Mouse (Mus musculus) right cerebral cortex, postnatal 36 days (tissue): ENCODE results near the gene Trp53.

Experiments used
- DNase-seq, 2 experiments: peaks; one replicate each; pipeline ENCODE4 v3.0.0; 2022; ENCODE audit warnings: low spot score in 2 of 2, mixed read lengths in 1 of 2

Trp53 gene

GRCm38 (mm10) chr11:69560896-69561854 lies 19.0 kb upstream of the Trp53 start:
- DNase-seq: no peak

GRCm38 (mm10) chr11:69563373-69563772 lies 16.8 kb upstream of the Trp53 start:
- DNase-seq: no peak

DNA sequence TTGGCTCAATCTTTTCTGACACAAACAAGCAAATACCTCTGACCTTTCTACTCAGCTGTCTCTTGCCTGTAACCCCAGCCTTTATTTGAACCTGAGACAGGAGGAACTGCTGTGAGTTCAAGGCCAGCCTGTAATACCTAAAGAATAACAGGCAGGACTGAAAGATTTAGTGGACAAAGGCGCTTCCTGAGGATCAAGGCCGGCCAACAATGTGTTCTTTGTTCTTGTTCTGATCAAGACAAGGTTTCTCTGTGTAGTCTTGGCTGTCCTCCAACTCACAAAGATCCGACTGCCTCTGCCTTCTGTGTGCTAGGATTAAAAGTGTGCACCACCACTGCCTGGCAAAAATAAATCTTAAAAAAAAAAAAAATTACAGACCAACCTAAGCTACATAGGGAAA lies 15.8 kb upstream of the Trp53 start:
- DNase-seq: no peak

GRCm38 (mm10) chr11:69565131-69565530 lies 15.0 kb upstream of the Trp53 start:
- no peak for DNase-seq

DNA sequence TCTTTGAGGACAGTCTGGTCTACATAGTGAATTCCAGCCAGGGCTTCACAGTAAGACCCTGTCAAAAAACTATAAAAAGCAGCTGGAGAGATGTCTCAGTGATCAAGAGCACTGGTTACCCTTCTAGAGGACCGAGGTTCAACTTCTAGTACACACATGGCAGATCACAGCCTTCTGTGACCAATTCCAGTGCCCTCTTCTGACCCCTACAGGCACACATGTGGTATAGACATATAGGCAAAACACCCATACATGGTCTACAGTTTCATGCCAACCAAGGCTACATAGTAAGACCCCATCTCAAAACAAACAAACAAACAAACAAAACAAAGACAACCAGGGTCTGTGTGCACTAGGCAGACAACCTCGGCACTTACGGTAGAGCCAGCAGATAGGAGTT lies 4.9 kb upstream of the Trp53 start:
- DNase-seq: no peak

DNA sequence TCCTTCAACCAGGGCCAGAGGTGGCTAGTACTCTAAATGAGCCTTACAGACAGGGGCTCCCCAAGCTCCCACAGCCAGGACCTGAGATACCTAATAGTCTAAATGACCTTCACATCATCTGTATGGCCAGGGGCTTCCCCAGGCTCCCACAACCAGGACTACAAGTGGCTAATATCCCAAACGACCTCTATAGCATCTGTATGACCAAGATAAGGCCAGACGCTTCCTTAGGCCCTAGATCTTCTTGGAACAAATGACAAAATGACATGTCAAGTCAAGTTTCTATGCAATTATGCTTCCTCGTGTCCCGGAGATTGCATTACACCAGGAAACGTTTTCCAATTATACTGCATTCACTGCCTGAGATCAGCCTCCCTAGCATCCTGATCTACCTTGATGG lies 3.9 kb upstream of the Trp53 start:
- DNase-seq: no peak

DNA sequence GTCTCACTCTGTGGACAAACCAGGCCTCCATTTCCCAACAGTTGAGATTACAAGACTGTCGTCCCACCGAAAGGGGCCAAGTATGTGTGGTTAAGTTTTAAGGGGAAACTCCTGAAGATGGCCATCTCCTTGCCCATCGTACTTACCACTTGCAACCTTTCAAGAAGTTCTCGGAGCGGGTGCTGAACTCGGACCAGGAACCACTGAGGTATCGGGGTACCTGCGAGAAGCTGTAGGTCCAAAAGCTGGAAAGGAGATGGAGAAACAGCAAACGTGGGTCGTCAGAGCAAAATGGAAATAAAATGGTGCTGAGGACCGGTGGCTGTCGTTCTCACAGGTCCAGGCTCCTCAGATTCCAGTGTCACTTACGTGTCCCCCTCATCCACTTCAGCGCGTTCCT lies 1.9 kb upstream of the Trp53 start:
- no peak for DNase-seq

- DNase-seq: peak; percentile 95 to 97
Measured at GRCm38 (mm10) chr11:69579128-69580017, 786 bp upstream of the Trp53 start.

DNA sequence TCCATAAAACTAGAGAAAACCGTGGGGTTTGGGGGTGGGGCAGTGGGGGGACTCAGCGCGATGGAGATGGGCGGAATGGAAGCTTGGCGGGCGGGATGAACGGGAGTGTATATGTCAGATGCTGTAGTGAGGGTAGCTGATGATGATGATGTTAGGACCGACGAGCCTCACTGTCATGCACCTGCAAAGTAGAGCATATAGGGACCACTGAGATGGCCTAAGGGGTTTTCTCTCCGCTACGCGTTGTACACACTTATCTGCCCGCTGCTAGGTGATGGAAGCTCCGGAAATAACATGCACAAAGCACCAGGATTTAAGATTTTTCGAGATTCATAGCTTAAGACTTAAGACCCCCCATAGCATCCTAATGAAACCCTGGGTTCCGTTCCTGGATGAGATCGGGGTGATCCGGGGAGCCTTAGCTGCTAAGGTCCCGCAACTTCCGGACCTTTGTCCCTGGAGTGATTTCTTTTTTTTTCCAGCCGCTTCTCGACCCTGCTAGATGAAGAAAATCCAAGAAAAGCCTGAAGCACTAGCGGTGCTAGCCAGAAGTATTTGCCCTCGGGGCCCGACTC lies 500 bp downstream of the Trp53 start:
- no peak for DNase-seq

GRCm38 (mm10) chr11:69581147-69581688 lies 1.1 kb downstream of the Trp53 start:
- peak; percentile 86 to 92 for DNase-seq

DNA sequence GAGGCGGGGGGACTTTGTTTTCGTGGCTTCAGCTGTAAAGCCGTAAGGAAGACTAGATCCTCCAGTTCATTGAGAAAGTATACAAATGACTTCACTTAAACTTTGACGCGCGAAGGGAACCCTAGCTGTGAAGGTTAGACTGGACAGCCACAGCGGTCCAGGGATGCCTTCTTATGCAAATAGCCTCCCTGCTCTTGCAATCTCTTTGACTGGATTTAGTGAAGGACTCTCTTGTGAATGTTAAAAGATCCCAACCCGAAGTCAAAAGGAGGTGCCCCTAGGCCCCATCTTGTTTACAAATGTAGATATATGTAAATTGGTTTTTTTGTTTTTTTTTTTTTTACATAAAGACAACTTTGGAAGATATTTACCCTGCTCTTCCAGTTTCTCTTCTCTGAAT lies 1.7 kb downstream of the Trp53 start:
- no peak for DNase-seq

DNA sequence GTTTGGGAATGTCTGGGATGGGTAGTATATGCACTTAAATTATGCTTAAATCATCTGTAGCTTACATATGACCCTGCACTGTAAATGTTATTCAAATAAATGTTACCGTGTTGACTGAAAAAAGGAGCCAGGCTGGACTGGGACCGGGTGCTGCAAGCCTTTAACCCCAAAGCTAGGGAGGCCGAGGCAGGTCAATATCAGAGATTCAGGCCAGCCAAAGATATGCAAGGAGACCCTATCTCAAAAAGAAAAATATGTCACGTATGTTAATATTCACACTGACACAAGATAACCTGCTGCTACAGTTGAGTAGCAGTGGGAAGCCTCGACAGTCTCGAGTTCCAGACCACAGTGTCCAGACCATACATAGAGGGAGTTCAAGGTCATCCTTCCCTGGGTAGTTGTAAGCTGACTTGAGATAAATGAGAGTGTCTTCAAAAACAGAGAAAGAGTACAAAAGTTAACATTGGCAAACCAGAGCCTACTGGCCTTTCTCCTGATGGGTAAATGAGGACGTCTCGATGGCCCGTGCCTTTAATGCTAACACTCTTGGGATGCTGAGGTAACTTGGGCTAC lies 2.2 kb downstream of the Trp53 start:
- no peak for DNase-seq

DNA sequence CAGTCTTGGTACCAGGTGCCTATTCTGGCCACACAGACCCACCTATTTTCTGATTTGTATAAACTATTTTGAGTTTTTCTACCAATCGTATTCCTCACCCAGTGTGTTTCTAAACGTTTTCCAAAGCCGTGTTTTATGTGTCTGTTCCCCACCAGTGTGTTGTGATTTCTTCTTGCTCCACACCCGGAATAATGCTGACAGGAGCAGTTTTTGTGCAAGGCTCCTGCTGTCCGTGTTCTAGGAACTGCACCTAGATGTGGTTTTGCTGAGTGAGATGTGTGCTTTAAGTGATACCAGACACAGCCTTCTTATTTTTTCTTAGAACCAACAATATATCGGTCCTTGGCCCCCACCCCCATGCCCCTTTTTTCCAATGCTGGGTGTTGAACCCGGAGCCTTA lies 3.8 kb downstream of the Trp53 start:
- no peak for DNase-seq

- no peak for DNase-seq
Measured at GRCm38 (mm10) chr11:69584937-69585336, 4.8 kb downstream of the Trp53 start.

DNA sequence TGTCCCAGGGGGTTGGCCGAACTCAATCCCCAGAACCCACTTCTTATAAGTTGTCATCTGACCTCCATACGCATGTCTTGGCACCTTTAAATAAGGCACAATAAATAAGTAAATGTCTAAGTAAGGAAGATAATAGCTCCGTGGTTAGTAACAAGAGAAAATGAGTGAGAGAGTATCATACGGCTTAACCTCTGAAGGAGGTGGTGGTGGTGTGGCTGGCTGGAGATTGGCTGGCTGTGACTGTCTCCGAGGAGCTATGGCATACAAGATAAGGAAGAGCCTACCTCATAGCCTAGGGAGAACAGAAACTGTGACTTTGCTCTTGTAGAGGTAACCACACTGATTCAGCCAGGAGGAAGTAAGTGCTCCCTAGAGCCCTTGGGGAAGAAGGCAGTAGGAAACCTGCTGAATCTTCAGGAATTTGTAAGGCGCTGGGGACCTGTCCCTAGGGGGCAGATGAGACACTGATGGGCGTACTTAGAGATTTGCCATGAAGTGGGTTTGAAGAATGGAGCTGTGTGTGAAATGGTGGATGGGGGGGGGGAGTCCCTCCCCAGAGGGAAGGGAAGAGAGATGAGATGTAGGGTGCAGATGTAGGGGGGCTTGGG lies 5.7 kb downstream of the Trp53 start:
- DNase-seq: no peak

- DNase-seq: no peak
Measured at GRCm38 (mm10) chr11:69589207-69589834, 9.2 kb downstream of the Trp53 start.

GRCm38 (mm10) chr11:69590622-69591021 lies 10.5 kb downstream of the Trp53 start:
- DNase-seq: no peak

DNA sequence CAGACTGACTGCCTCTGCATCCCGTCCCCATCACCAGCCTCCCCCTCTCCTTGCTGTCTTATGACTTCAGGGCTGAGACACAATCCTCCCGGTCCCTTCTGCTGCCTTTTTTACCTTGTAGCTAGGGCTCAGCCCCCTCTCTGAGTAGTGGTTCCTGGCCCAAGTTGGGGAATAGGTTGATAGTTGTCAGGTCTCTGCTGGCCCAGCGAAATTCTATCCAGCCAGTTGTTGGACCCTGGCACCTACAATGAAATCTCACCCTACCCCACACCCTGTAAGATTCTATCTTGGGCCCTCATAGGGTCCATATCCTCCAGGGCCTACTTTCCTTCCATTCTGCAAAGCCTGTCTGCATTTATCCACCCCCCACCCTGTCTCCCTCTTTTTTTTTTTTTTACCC lies 11.3 kb downstream of the Trp53 start:
- no peak for DNase-seq

- peak; percentile 58 to 67 for DNase-seq
Measured at GRCm38 (mm10) chr11:69591899-69592637, 11.9 kb downstream of the Trp53 start.

DNA sequence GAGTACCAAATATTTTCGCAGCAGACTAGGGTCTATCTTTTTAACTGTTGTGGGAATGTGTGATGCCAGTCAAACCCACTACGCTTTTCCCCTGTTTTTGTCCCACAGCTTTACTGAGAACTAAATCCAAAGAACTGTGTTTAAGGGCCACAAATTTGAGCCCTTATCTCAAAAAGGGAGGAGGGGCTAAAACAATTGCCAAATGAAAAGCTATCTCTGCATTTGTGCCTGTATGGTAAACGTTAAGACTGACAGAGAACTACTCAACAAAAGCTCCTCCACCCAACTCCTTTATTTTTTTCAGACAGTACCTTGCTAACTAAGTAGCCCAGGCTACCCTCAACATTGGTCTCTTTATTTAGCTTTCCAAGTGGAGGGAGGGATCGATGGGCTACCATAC lies 12.6 kb downstream of the Trp53 start:
- DNase-seq: no peak
